Mouse (Mus musculus) urinary bladder, adult 2 months (tissue): ENCODE measurements around the gene Rgp1. TPM values are rescaled to one million over a fixed set of nuclear protein-coding genes. Genes with fewer than 3 reads are reported as not detected.

Experiments used
- DNase-seq: peaks from one replicate; pipeline ENCODE4 v3.0.0; 2022; ENCODE audit warnings: low spot score
- polyA plus RNA-seq: library from polyadenylated mRNA; depleted of rRNA; stranded (reverse); fragments of >200 nt; gene quantifications from 2 replicates; pipeline ENCODE4 v1.2.3, GENCODE M21; 2012

The Rgp1 gene
- polyA plus RNA-seq, 1 experiment, result 35.1 TPM

DNA sequence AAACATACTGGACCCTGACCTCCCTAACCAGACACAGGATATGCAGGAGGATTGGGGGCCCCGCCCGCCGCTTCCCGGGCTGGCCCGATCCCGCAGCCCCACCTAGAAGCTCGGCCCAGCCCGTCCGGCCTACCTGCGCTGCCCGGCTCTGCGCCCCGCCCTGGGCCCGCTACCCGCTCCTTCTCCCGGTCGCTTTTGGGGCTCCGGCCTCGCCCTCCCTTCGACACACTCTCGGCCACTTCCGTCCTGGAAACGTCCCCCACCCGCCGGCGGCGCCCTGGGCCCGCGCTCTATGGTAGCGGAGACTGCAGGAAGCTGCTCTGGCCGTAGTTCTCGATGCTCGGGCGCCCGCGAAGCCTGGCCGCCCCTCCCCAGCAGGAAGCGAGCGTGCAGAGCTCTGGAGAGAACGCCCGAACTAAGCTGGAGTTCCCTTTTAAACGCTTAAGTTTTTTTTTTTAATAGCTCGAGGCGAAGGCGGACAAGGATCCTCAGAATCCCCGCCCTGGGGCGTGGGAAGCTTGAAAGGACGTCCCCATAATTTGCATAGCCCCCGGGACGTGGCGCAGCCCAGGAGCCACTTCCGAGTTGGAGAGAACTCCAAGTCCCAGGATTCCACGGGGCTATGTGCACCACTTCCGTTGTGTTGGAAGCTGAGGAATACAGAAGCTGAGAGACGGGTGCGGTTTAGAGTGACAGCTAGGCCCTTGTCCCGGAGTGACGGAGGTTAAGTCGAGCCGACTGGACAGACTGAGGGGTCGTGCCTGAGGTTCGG is 16.3 kb upstream of the Rgp1 start, which contains the start of the genes Creb3 and Tln1:
TSS of gene Creb3 (plus strand) at position 336 of the 772 bp plus-strand sequence.
TSS of gene Tln1 (minus strand) at position 695 of the 772 bp plus-strand sequence.
- DNase-seq, result peak; percentile 87

DNA sequence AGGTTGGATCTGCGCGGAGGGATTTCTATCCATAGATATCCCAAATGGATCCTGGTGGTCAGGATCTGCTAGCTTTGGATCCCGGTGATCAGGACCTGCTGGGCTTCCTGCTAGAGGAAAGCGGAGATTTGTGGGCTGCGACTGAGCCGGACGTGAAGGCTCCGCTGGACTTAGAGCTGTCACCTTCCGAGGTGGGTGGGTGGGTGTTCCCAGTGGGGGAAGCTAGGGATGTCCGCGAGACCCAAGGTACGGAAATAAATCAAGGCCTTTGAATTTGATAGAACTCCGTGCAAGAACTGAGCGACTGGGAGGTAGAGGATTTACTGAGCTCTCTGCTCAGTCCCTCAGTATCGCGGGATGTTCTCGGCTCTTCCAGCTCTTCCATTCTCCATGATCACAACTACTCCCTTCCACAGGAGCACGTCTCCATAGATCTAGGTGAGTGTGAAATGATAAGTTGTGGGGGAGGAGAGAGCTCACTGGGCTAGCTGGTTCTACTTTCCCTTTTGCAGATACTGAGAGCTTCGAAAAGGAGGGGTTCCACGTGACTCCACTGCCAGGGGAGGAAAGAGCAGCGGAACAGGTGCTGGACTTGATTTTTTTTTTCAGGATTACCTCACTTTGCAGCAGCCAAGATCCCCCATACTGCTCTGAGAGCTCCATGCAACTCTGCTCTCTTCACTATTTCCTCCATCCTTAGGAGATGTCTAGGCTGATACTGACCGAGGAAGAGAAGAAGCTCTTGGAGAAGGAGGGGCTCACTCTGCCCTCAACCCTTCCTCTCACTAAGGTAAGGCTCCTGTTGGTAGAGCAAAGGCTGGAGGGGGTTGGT is 15.5 kb upstream of the Rgp1 start:
- no peak for DNase-seq

DNA sequence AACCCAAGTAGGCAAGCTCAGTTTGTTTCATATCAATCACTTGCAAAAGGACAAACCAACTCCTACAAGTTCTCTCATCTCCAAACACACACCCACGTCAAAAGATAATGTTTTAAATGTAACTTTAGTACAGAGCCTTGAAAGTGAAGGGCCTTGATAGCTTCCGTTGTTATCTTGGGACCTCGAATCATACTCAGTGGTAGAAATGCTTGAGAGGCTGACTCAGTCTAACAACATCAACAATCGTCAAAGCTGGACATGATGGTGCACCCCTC is 15.0 kb upstream of the Rgp1 start:
- no peak for DNase-seq

DNA sequence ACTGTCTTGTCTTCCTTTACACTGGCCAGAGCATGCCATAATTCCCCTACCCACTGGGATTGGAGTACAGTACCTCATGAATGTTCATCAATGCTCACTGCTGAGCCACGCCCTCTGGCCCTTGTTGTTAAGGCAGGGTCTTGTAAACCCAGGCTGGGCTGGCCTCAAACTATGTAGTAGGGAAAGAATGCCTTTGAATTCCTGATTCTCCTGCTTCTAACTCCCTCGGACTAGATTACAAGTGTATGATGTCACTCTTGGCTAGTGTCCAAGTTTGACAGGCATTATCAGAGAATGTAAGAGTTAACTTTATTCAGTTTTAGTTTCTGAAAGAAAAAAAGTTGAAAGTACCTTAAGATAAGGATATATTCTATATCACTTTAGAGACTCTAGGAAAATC is 14.3 kb upstream of the Rgp1 start:
- no peak for DNase-seq

DNA sequence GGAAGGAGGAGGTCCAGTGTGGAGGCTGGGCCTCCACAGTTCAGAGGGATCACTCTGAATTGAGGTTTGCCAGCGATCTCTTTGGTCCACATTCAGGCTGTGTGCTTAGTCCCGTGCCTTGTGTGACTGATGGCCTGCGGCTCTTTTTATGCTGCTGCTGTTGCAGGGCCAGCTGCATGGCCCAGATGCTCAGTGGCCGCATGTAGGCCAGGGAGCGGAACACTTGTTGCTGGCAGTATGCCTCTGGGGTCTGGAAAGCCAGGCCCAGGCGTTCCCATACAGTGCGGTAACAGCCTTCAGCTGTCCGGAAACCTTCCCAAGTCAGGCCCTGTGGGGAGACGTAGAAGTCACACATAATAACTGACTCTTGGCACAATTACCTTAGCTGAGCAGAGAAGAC is 11.4 kb upstream of the Rgp1 start:
- no peak for DNase-seq

DNA sequence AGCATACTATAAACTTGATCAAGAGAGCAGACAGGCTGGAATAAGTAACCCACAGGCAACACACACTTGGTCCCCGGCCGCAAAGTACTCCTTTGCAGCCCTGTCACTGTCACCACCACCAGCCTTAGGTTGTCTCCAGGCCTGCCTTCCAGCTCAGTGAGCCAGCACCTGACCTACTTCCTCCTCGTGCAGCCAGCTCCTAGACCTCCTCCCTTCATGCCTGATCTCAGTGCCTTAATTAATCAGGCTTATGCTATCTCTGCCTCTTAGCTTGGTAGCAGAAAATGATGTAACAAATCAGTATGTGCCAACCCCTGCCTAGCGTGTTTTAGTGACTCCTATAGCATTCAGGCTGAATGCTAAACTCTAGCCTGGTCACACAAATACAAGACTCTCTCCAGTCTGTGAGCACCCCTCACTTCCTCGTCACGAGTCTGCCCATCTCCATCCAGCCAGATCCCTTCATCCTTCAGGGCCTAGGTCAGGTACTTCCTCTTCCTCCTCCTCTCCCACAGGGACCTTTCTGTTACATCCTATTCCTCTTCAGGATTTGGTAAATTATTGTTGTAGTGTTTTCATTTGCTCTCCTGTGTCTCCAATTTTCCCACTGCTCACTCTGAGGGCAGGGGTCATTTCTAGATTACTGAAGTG is 7.0 kb upstream of the Rgp1 start:
- DNase-seq, result no peak

DNA sequence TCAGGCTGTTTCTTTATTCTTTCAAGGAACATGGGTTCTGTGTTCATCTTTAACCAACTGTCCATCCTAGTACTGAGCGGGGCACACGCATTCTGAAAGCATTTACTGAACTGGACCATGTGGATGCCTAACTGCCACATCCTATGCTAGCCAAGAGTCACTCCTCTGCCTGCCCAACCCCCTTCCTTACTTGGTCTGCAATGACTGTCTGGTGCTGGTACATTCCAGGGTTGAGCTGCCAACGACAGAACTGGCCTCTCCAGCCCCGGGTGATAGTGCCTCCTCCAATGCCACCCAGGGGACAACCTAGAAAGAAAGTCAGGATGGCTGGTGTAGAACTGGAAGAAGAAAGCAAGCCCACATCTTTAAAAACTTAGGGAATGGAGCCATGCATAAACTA is 5.0 kb upstream of the Rgp1 start:
- DNase-seq, result no peak

DNA sequence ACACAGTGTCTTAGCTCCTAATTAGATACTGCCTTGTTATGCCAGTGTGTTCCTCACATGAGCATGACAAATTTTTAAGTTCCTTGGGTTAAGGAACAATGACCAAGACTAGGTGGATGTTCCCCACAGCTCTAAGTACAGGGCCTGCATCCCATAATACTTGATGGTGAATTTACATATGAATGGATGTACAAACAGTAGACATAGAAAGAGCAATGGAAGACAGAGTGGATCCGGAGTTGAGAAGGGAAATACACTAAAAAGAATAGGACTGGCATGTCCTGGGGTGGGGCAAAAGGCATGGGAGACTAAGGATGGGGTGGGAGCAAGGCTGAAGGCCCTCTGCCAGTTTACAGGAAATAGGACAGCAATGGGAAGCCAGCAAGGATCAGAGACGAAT is 3.2 kb upstream of the Rgp1 start:
- DNase-seq, result no peak

DNA sequence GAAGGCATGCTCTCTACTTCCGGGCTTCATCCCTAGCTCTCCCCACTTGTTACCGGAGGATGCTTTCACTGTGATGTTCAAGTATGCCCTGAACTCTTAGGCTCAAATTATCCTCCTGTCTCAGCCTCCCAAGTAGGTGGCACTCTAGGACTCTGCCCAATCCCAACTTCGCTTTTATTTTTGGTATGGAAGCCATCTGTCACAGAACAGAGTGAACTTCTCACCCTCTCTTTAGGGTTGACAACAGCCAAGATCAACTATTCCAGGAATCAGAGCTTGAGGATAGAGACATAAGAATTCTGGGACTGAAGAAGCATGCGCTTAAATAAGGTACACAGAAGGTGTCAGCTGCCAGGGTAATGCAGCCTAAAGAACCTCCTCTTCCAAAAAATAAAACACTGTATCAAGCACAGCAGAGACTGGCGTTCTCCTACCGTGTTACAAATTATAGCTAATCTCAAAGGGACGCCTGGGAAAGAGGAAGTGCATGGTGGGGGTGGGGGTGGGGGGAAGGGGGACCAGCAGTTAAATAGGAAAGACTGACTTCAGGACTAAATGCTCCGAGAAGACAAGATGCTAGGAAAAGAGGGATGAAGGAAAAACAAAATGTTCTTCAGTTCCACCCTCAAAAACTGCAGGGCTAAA is 1.2 kb upstream of the Rgp1 start:
- no peak for DNase-seq

DNA sequence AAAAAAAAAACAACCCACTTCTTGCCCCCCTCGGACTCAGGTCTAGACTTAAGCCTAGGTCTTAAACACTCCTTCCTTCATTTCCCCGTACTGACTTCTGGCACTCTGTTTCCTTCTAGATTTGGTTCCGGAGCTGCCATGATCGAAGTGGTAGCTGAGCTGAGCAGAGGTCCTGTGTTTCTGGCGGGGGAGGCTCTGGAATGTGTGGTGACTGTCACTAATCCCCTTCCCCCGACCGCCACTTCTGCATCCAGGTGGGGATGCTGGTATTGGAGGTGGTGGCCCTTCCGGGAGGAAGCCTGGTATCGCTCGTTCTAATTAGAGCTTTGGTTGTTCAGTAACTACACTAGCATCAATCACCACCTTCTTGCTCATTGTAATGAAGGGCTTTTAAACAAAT is 741 bp downstream of the Rgp1 start:
- DNase-seq, result no peak

DNA sequence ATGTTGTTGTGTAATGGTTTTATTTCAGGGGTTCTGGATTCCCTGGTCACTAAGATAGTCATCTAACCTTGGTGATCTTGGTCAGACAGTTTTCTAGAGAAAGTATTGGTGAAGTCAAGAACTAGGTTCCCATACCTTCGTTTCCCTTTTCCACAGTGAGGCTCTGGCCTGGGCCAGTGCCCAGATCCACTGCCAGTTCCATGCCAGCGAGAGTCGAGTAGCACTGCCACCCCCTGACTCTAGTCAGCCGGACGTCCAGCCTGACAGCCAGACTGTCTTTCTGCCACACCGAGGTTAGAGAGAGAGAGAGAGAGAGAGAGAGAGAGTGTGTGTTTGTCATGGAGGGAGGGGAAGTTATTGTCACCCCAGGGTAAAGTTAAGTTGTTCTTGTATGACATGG is 1.2 kb downstream of the Rgp1 start:
- DNase-seq, result no peak

DNA sequence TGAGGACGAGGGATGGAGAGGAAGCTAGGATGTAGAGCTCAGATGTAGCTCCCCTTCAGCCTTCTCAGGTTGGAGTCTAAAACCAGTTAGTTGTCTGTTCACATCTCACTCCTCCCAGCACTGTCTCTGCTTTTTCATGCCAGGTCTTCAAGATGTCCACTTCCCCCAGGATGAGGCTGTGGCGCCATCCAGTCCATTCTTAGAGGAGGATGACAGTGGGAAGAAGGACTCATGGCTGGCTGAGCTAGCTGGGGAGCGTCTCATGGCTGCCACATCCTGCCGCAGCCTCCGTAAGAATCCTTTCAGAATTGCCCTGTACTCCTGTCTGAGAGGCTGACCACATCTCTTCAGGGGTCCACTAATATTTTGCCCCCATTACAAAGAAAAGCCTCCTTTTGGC is 2.2 kb downstream of the Rgp1 start:
- no peak for DNase-seq

DNA sequence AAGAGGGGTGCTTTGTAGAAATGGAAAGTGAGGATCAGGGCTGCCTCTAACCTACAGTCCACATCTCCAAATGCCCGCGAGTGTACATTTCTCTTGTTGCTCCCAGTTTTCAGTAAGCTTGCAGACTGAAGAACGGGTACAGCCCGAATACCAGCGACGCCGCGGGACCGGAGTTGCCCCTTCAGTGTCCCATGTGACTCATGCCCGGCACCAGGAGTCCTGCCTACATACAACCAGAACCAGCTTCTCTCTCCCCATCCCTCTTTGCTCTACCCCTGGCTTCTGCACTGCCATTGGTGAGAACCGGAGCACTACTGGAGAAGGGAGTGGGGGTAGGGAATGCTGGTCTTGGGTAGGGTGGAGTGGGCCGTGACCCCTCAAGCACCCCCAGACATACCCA is 2.9 kb downstream of the Rgp1 start:
- DNase-seq, result no peak

DNA sequence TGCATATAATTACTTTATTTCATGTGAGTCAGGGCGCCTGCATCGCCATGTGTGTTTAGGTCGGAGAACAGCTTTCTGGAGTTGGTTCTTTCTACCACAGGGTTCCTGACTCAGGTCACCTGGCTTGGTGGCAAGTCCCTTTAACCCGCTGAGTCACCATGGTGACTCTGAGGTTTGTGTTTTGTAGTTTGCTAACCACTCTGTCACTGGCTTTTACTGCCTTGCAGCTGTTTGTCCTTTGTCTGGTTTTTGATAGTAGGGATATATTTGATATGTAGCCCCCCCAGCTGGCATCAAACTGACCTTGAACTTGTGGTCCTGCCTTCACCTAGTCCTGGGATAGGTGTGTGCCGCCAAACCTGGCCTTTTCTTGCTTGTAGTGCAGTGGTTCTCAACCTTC is 3.7 kb downstream of the Rgp1 start:
- DNase-seq, result no peak

DNA sequence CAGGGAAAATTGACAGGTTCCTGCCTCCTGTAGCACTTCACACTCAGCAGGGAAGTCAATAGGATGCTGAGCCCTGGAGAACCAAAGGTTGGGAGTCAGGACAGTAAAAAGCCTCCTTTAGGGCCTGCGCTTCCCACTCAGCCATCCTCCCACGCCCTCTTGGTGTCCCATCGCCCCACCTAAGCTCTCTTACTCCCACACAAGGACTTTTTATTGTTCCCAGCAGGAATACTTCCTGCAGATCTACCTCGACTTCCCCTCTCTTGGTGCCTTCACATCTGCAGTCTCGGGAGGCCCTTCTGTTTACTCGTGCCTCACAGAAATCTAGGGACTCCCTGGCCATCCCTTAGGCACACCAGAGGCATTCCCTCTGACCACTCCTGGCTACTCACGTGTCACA is 4.9 kb downstream of the Rgp1 start:
- no peak for DNase-seq

DNA sequence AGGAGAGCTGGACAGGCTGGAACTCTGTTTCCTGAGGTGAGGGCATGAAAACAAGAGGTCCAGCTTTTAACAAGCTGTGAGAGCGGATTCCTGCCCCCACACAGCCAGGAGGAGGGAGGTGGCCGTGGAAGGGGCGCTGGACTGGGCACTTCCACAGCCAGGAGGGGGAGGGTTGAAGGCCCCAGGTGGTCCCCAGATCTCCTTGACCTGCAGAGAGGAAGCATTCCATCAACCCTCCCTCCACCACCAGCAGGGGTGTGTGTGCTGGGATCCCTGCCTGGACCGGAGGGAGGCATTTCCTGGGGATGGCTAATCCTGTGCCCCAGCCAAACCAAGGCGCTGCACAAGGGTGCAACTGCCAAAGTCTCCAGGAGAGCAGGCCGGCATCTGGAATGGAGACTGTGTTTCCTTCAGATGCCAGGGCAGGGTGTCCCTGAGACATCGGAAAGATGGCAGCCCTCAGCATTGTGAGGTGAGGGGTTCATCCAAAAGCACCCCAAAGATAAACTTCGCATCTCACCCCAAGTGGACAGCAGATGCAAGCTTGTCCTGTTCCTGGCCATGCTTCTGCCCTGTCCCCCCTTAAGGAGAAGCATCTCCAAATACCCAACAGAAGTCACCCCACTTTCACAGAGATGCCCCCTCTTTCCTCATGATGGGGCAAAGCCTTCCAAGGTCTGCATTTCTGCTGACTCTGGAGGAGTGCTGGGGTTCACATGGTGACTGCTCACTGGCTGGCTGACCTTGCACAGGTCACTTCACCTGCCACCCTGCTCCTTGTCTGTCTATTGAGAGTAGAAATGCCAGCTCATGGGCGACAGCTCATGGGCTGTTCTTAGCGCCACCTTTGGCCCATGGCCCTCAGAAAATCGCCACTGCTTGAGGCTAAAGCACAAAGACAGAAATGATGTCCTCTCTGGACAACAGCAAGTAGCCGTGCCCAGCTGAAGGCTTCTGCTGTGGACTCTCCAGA is 6.2 kb downstream of the Rgp1 start, which contains the start of gene Msmp:
TSS of gene Msmp (minus strand) at position 51 of the 973 bp plus-strand sequence.
- no peak for DNase-seq

DNA sequence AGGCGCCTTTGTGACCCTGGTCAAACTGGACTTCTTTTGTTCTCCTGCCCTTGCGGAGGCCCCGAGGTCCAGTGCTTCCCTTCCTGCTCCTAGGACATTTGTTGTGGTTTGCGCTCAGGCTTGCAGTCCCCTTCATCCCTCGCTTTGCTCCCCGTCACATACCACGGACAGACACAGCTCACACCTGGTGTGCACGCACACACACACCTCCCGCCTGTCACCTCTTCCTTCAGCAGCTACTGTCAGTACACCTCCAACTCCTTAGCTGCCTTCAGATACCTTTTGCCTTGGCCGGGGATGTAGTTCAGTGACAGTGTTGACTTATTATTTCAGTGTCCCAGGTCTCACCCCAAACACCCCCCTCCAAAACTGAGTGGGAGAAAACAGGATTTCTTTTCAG is 7.2 kb downstream of the Rgp1 start:
- DNase-seq, result no peak

DNA sequence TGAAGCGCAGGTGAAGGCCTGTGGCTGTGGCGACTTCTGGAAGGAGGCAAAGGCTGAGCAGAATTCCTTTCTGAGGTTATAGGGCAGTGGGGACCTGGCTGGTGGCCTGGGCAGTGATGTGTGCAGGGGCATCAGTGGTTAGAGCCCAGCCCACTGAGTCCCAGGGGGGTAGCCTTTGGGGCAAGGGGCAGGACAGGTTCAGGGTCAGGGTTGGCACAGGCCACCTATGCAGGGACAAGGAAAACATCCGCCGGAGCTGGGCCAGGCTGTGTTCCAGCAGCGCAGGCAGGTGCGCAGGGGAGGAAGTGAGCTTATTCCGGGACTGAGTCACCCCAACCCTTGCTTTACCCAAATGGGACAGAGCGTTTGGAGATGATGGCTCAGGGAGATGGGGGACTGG is 7.9 kb downstream of the Rgp1 start:
- DNase-seq, result no peak

DNA sequence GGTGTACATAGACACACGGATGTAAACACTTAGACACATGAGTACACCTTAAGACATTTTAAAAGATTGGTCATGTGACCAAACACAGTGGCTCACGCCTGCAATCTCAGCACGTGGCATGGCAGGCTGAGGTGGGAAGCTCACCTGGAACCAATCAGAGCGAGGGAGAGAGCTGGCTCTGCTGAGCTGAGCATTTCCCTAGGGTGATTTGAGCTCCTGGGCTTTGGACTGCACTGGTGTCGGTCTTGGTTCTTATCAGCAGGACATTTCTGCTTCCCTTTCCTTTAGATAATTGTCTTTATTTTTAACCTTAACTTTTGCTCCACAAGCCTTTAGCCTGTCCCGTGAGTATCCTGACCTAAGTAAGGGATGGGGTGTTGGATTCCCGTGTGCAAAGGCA is 9.2 kb downstream of the Rgp1 start:
- DNase-seq, result no peak

DNA sequence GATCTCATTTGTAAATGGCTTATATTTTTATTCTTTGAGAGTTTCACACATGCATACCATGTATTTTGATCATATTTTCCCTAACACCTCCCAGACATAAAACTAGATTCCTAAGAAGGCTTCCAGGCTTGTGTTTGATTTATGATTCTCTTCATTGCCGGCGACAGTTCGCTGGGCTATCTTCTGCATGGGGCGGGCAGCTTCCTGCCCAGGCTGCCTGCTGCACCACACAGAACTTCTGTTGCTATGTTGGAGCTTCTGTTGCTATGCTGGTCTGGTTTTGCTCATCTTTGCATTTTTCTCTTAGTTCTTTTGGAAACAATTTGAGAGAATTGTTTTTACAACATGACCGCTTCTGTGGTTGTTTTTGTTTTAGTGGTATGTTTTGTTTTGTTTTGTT is 13.0 kb downstream of the Rgp1 start:
- DNase-seq, result no peak

DNA sequence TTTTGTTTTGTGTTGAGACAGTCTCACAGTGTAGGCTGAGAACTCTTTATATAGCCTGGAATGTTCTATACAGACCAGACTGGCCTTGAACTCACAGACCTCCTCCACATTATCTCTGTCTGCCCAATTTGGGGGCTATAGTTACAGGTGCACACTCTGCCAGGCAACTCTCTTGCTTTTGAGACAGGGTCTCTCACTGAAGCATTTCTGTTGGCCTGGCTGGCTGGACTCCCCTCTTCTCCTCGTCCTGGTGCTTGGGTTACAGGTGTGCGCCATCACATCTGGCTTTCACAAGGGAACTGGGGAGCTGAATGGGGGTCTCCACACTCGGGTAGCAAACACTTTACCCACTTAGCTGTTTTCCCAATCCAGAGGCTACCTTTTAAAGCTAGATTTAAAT is 13.4 kb downstream of the Rgp1 start:
- no peak for DNase-seq
